Mouse (Mus musculus) lung, postnatal 36 days (tissue): ENCODE data around the gene Ywhae.
"Not testable (repeated sequence)": the region's sequence is repeated elsewhere in the genome, so short reads cannot be mapped to it uniquely, and the experiment has no call there.

Experiments used
- DNase-seq: peaks from one replicate; pipeline ENCODE4 v3.0.0; 2022; ENCODE audit warnings: mixed read lengths

Gene Ywhae

GRCm38 (mm10) chr11:75732434-75733226, at the start of gene Ywhae:
Gene Ywhae (plus strand): TSS chr11:75732869.
- DNase-seq, result peak; percentile 94

- no peak for DNase-seq
Observed at GRCm38 (mm10) chr11:75684462-75684861, 48.2 kb upstream of the Ywhae start.

GRCm38 (mm10) chr11:75684956-75685355, 47.7 kb upstream of the Ywhae start:
- no peak for DNase-seq

GRCm38 (mm10) chr11:75687343-75687993, 45.2 kb upstream of the Ywhae start:
- DNase-seq, result no peak

GRCm38 (mm10) chr11:75688132-75688531, 44.5 kb upstream of the Ywhae start:
- DNase-seq, result no peak

- no peak for DNase-seq
Observed at GRCm38 (mm10) chr11:75689977-75690376, 42.7 kb upstream of the Ywhae start.

- DNase-seq, result no peak
Observed at GRCm38 (mm10) chr11:75691047-75691446, 41.6 kb upstream of the Ywhae start.

- no peak for DNase-seq
Observed at GRCm38 (mm10) chr11:75693570-75693969, 39.1 kb upstream of the Ywhae start.

- DNase-seq, result not testable (repeated sequence)
Observed at GRCm38 (mm10) chr11:75697464-75697863, 35.2 kb upstream of the Ywhae start.

- no peak for DNase-seq
Observed at GRCm38 (mm10) chr11:75700557-75700956, 32.1 kb upstream of the Ywhae start.

GRCm38 (mm10) chr11:75702761-75703160, 29.9 kb upstream of the Ywhae start:
- no peak for DNase-seq

- DNase-seq, result no peak
Observed at GRCm38 (mm10) chr11:75703748-75704147, 28.9 kb upstream of the Ywhae start.

- DNase-seq, result peak; percentile 76
Observed at GRCm38 (mm10) chr11:75713949-75714348, 18.7 kb upstream of the Ywhae start.

- no peak for DNase-seq
Observed at GRCm38 (mm10) chr11:75715556-75715955, 17.1 kb upstream of the Ywhae start.

- no peak for DNase-seq
Observed at GRCm38 (mm10) chr11:75716661-75717325, 15.9 kb upstream of the Ywhae start.

GRCm38 (mm10) chr11:75722339-75722738, 10.3 kb upstream of the Ywhae start:
- DNase-seq, result no peak

- DNase-seq, result no peak
Observed at GRCm38 (mm10) chr11:75727168-75727567, 5.5 kb upstream of the Ywhae start.

GRCm38 (mm10) chr11:75727659-75728058, 5.0 kb upstream of the Ywhae start:
- not testable (repeated sequence) for DNase-seq

GRCm38 (mm10) chr11:75733227-75733940, 715 bp downstream of the Ywhae start:
- peak; percentile 75 for DNase-seq

GRCm38 (mm10) chr11:75735462-75736252, 3.0 kb downstream of the Ywhae start:
- no peak for DNase-seq

GRCm38 (mm10) chr11:75736978-75737377, 4.3 kb downstream of the Ywhae start:
- no peak for DNase-seq

GRCm38 (mm10) chr11:75737806-75738476, 5.3 kb downstream of the Ywhae start:
- DNase-seq, result no peak
